Mouse (Mus musculus) hindbrain, embryonic 12.5 days (tissue): ENCODE results near the gene Naxe. TPM values are rescaled to one million over a fixed set of nuclear protein-coding genes. Genes with fewer than 3 reads are reported as not detected.

Source experiments
- polyA plus RNA-seq: library from polyadenylated mRNA; unstranded; fragments of >200 nt; fragmentation: Nextera tagmentation; extraction: Ambion mirVana; gene quantifications from 2 replicates; pipeline ENCODE4 v1.2.1, GENCODE M21; 2016

The Naxe gene
- polyA plus RNA-seq, 1 experiment from 2014 or later = 137 TPM

Other genes with a start within 250 kb of the Naxe start
- gene Pear1, start 234.2 kb downstream of the Naxe start, polyA plus RNA-seq = 13.1 and 13.2 TPM in 2 replicates
- not detected in 2 replicates for gene Sh2d2a, start 211.7 kb downstream of the Naxe start, polyA plus RNA-seq
- gene Prcc, start 172.9 kb downstream of the Naxe start, polyA plus RNA-seq = 14.7 and 16.4 TPM in 2 replicates
- gene Hdgf, start 152.2 kb downstream of the Naxe start, polyA plus RNA-seq = 219 and 230 TPM in 2 replicates
- 72.9 and 79.0 TPM in 2 replicates for gene Mrpl24, start 139.0 kb downstream of the Naxe start, polyA plus RNA-seq
- gene Isg20l2, start 128.2 kb downstream of the Naxe start, polyA plus RNA-seq = 67.7 and 68.7 TPM in 2 replicates
- 22.1 and 22.5 TPM in 2 replicates for gene Rrnad1, start 127.8 kb downstream of the Naxe start, polyA plus RNA-seq
- 384 and 396 TPM in 2 replicates for gene Crabp2, start 109.8 kb downstream of the Naxe start, polyA plus RNA-seq
- 136 and 153 TPM in 2 replicates for gene Nes, start 87.4 kb downstream of the Naxe start, polyA plus RNA-seq
- gene Bcan, start 58.3 kb downstream of the Naxe start, polyA plus RNA-seq = 1.7 and 1.9 TPM in 2 replicates
- 0.30 and 0.33 TPM in 2 replicates for gene Hapln2, start 30.9 kb downstream of the Naxe start, polyA plus RNA-seq
- gene Gpatch4, start 15.4 kb downstream of the Naxe start, polyA plus RNA-seq = 28.0 and 28.3 TPM in 2 replicates
- gene Ttc24, start 19.8 kb upstream of the Naxe start, polyA plus RNA-seq = 0.36 TPM in 1 of 2 replicates, not detected in the other
- gene Iqgap3, start 23.5 kb upstream of the Naxe start, polyA plus RNA-seq = 14.7 and 14.9 TPM in 2 replicates
- 17.7 and 20.7 TPM in 2 replicates for gene Mef2d, start 83.9 kb upstream of the Naxe start, polyA plus RNA-seq
- gene Rhbg, start 196.2 kb upstream of the Naxe start, polyA plus RNA-seq = 0.23 and 0.25 TPM in 2 replicates
- 0.22 TPM in 1 of 2 replicates, not detected in the other for gene Gm38392, start 228.7 kb upstream of the Naxe start, polyA plus RNA-seq
- 10.1 and 11.2 TPM in 2 replicates for gene Tsacc, start 238.5 kb upstream of the Naxe start, polyA plus RNA-seq
- gene Cct3, start 238.6 kb upstream of the Naxe start, polyA plus RNA-seq = 523 and 555 TPM in 2 replicates